Mouse (Mus musculus) hematopoietic multipotent progenitor cell, adult 10-12 weeks (in vitro differentiated cells): ENCODE measurements around the gene Taf9. TPM values are rescaled to one million over a fixed set of nuclear protein-coding genes. Genes with fewer than 3 reads are reported as not detected.

ENCODE experiments used
- polyA plus RNA-seq: library from polyadenylated mRNA; stranded (reverse); fragments of >175 nt; gene quantifications from 2 replicates; pipeline ENCODE4 v1.2.3, GENCODE M21; 2012; ENCODE audit warnings: low replicate concordance

The Taf9 gene
- 1.7 and 6.5 TPM in 2 replicates for polyA plus RNA-seq

DNA sequence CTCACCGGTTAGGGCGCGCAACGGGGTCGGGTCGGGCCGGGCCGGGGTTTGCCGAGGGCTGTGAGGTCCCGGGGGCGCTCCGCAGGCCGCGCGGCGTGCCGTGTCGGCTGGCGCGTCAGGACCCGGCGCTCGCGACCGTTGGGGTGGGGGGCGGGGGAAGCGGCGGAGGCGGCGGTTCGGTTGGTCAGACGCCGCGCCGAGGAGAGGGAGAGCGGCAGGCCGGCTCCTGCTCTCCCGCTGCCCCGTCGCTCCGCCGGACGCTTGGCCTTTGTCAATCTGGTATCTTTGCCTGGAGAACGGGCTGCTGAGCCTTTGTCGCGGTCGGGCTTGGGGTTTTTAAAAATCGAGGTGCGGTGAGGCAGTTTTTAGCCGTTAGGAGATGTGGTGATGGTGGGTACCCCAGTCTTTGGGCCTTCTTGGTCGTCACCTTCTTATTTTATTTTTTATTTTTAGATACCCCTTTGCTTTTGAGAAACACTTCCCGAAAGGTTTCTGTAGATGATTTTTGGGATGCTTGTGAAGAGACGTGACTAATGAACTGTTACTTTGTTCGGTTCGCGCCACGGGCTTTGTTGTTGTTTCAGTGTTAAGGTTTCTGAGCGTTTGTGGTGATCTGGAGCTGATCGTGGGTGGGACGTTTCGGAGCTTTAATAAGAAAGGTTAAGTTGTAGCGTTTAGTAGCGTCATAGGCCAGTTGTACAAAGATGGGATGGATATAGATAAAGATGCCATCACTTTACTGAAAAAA is at the start of gene Taf9:
TSS of gene Taf9 (plus strand) at position 141 of the 748 bp plus-strand sequence.

DNA sequence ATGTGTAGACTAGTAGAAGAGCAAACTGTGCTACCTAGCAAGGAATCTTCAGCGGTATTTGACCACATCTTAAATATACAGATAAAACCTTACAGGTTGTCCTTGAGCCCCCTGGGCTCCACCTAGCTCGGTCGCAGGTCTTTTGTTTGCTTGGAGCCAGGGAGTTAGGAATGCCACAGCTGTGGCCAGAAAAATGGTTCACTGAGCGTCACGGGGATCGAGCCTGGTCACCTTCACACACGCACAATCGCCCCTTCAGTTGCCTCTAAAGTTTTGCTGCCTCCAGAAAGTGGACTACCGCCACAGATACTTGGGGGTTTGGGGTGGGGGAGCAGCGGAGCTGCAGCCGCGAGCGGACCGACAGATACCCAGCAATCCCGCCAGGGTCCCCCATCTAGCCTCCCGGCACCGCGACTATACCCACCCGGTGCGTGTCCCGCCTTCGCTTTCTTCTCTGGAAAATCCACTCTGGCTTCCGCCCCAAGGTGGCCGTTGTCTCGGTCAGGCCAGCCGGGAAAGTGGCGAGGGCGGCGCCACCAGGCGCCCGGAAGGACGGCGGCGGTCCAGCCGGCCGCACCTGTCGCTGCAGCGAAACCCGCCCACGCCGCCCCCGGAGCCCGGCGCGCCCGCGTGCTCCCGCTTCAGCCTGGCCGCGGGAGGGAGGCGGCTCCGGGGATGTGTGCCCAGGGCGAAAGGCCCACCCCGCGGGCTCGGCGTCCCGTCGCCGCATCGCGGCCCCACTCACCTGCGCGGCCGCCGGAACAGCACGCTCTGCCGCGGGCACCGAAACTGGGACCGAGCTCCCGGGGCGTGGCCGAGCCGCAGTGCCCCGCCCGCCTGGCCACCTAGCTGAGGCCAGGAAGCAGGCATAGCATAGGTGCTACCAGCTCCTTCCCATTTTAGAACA is 34.9 kb upstream of the Taf9 start, which contains the start of gene Marveld2:
TSS of gene Marveld2 (minus strand) at position 791 of the 907 bp plus-strand sequence.

DNA sequence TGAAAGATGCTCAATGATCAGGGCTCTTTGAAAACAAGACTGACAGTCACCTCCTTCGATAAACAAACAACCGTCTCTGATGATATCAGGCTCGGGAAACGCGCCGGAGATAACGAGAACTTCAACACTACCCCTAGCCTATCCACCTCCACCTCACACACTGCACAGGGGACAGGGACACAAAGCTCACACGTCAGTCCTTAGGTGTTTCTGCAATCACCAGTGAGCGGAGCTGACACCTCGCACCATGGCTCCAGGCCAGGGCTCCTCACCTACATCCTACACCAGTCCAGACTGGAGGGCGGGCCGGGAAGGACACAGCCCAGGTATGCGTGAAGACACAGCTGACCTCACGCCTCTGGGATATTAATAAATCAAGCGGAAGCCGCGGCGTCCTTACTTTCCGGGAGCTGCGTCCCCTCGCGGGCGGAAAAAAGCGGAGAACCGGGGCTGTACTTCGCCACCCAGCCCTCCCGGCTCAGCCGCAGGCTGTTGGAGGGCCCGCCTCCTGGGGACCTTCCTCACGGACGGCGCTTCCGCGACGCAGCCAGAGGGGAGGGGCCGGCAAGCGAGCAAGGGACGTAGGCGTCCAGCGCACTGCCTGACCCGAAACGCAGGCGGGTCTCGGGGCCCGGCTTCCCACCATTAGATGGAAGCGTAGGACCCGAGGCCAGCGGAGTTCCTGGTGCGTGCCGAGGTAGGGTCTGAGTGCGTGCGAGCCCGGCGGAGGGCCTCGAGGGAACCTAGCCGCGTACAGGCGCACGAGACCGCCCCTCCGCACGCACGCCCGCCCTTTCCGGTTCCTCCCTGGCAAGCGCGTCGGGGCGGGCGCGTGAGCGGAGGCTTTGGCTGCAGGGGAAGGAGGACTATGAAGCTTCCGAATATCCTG is 585 bp upstream of the Taf9 start, which contains the start of the genes Ak6 and Rad17:
TSS of gene Ak6 (plus strand) at position 430 of the 889 bp plus-strand sequence.
TSS of gene Rad17 (minus strand) at position 502 of the 889 bp plus-strand sequence.

DNA sequence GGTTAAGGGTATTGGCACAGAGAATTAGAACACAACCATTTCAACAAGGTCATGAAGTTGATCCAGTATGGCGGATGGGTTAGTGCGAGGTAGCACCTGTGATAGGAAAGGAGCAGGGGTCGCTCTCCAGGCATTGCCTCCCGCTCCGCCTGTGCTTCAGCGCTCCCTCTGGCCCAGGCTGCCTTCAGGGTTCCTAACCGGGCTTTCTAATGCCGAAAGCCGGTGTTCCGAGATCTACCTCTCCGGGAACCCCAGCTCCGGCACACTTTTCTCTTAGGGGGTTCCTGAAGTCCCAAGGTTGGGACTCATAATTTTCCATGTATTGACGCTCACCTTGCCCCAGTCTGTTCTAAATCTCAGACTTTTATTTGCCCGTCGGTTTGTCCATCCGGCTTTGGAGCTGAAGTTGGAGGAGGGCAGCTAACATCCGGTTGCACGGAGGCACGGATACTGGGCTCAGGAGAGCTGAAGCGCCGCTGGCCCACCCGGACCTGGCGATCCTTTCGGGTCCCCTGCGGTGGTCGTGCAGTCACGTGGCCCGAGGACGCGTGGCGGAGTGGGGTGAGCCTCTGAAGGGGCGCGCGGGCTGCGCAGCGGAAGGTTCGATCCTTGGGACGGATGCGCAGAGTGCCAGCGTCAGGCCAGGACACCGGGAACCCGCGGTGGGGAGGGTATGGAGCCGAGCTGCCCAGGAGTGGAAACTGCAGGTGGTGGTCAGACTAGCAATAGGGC is 18.1 kb downstream of the Taf9 start, which contains the start of gene Ccdc125:
TSS of gene Ccdc125 (plus strand) at position 427 of the 732 bp plus-strand sequence.

Other genes starting within 250 kb of the Taf9 start
- 0.02 and 0.10 TPM in 2 replicates for gene Naip1, start 198.7 kb upstream of the Taf9 start, polyA plus RNA-seq
- 14.2 and 15.3 TPM in 2 replicates for gene Gtf2h2, start 159.0 kb upstream of the Taf9 start, polyA plus RNA-seq
- gene Ocln, start 98.9 kb upstream of the Taf9 start, polyA plus RNA-seq = not detected in 2 replicates
- gene Marveld2, start 34.6 kb upstream of the Taf9 start, polyA plus RNA-seq = 1.1 and 1.3 TPM in 2 replicates
- 8.0 and 12.1 TPM in 2 replicates for gene Ak6, start 600 bp upstream of the Taf9 start, polyA plus RNA-seq
- 10.4 and 14.8 TPM in 2 replicates for gene Rad17, start 528 bp upstream of the Taf9 start, polyA plus RNA-seq
- gene Ccdc125, start 18.1 kb downstream of the Taf9 start, polyA plus RNA-seq = 3.4 and 4.8 TPM in 2 replicates
- 1.9 and 12.8 TPM in 2 replicates for gene Cdk7, start 79.4 kb downstream of the Taf9 start, polyA plus RNA-seq
- gene Mrps36, start 93.1 kb downstream of the Taf9 start, polyA plus RNA-seq = 26.3 and 55.7 TPM in 2 replicates
- gene Cenph, start 124.3 kb downstream of the Taf9 start, polyA plus RNA-seq = 1.5 and 6.5 TPM in 2 replicates
- 0.07 and 1.4 TPM in 2 replicates for gene Ccnb1, start 135.0 kb downstream of the Taf9 start, polyA plus RNA-seq
- gene Slc30a5, start 181.8 kb downstream of the Taf9 start, polyA plus RNA-seq = 8.8 and 12.0 TPM in 2 replicates